Mouse (Mus musculus) cerebellum, adult 2 months (tissue): ENCODE results near the gene Pomgnt2.
"Not testable (repeated sequence)": the region's sequence is repeated elsewhere in the genome, so short reads cannot be mapped to it uniquely, and the experiment has no call there.

Experiments
- CTCF ChIP-seq: fragments of 200-500 bp; IDR thresholded peaks from 2 replicates; pipeline ENCODE4 v1.5.1; 2011; ENCODE audit warnings: low read depth, mild to moderate bottlenecking, control low read depth, low read length, moderate library complexity, borderline replicate concordance; ENCODE audit not compliant: insufficient read depth
- POLR2A ChIP-seq: fragments of 200-500 bp; IDR thresholded peaks from 2 replicates; pipeline ENCODE4 v1.6.1; 2011; ENCODE audit warnings: low read length, control low read depth, borderline replicate concordance; ENCODE audit not compliant: insufficient read depth

DNA sequence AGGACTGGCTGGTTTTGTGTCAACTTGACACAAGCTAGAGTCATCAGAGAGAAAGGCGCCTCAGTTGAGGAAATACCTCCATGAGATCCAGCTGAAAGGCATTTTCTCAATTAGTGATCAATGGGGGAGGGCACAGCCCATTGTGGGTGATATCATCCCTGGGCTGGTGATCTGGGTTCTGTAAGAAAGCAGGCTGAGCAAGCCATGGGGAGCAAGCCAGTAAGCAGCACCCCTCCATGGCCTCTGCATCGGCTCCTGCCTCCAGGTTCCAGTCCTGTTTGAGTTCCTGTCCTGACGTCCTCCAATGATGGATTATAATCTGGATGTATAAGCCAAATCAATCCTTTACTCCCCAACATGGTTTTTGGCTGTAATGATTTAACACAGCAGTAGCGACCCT is 24.3 kb upstream of the Pomgnt2 start:
- TF ChIP-seq CTCF, POLR2A: not testable (repeated sequence)
